Mouse (Mus musculus) stomach, embryonic 16.5 days (tissue): ENCODE data around the gene Prr5. TPM values are rescaled to one million over a fixed set of nuclear protein-coding genes. Genes with fewer than 3 reads are reported as not detected.

Source experiments
- ATAC-seq: fragments of 200-750 bp; cut with Nextera tagmentation; 2 replicates; pipeline ENCODE4 v1.8.0; 2017; ENCODE audit warnings: moderate number of reproducible peaks, moderate TSS enrichment; ENCODE audit not compliant: insufficient read depth, low FRiP score
- H3K27ac ChIP-seq: fragments of 300-500 bp; sonication (generic); 2 replicates; pipeline ENCODE4 v1.5.1; 2014; ENCODE audit warnings: low read length
- H3K27me3 ChIP-seq: fragments of 300-500 bp; sonication (generic); 2 replicates; pipeline ENCODE4 v1.6.1; 2014; ENCODE audit warnings: low read length, control low read depth, mixed read lengths; ENCODE audit not compliant: control insufficient read depth, insufficient read depth
- H3K36me3 ChIP-seq: fragments of 300-500 bp; sonication (generic); 2 replicates; pipeline ENCODE4 v1.6.1; 2014; ENCODE audit warnings: low read length; ENCODE audit not compliant: control insufficient read depth, insufficient read depth
- H3K4me1 ChIP-seq: fragments of 300-500 bp; sonication (generic); 2 replicates; pipeline ENCODE4 v1.6.1; 2014; ENCODE audit warnings: low read length, control low read depth, mixed read lengths; ENCODE audit not compliant: control insufficient read depth, insufficient read depth
- H3K4me2 ChIP-seq: fragments of 300-500 bp; sonication (generic); 2 replicates; pipeline ENCODE4 v1.6.1; 2014; ENCODE audit warnings: low read depth, low read length, mixed read lengths
- H3K4me3 ChIP-seq: fragments of 300-500 bp; sonication (generic); replicated peaks from 2 replicates; pipeline ENCODE4 v1.5.1; 2014; ENCODE audit warnings: mild to moderate bottlenecking, low read length
- H3K9ac ChIP-seq: fragments of 300-500 bp; sonication (generic); 2 replicates; pipeline ENCODE4 v1.6.1; 2014; ENCODE audit warnings: low read length
- H3K9me3 ChIP-seq: fragments of 300-500 bp; sonication (generic); replicated peaks from 2 replicates; pipeline ENCODE4 v1.6.1; 2016; ENCODE audit warnings: low read length, control low read depth; ENCODE audit not compliant: control insufficient read depth
- WGBS: fragments of 180-500 bp; shearing (Covaris S2); extraction: QIAGEN DNeasy Blood & Tissue Kit; methylation state at CpG from one replicate; pipeline ENCODE4 v1.1.7; 2014; 5-methylcytosine and 5-hydroxymethylcytosine counted together
- polyA plus RNA-seq: library from polyadenylated mRNA; unstranded; fragments of >200 nt; fragmentation: Nextera tagmentation; extraction: Ambion mirVana; gene quantifications from 2 replicates; pipeline ENCODE4 v1.2.1, GENCODE M21; 2015

Gene Prr5
- polyA plus RNA-seq, 1 experiment from 2014 or later = 29.8 TPM

- no peaks in the 10 kb centered on the region for H3K4me1 ChIP-seq
- 0 out of 2 replicates have a peak overlapping the region, but pooled peaks have one; percentile 20 for H3K9ac ChIP-seq
- no peaks in the 10 kb centered on the region for H3K27me3 ChIP-seq
- ATAC-seq = no peak
- peaks cover 5% of the 10 kb centered on the region; the same call in 1 of the 2 replicates for H3K36me3 ChIP-seq
- H3K4me2 ChIP-seq = no peak overlapping the region
- WGBS = 55% methylated on average over 4 of the region's 4 CpGs
- no peak overlapping the region for H3K27ac ChIP-seq
- no peak overlapping the region for H3K4me3 ChIP-seq
- H3K9me3 ChIP-seq = no peaks in the 10 kb centered on the region
These were observed 26.6 kb downstream of the Prr5 start for GRCm38 (mm10) chr15:84696021-84696420.

- Histone ChIP-seq H3K27ac (no peak overlapping the region), H3K9me3 (no peaks in the 10 kb centered on the region), H3K4me2 (no peak overlapping the region), H3K4me3 (no peak overlapping the region), H3K4me1 (no peaks in the 10 kb centered on the region), H3K36me3 (peaks cover 5% of the 10 kb centered on the region; the same call in 1 of the 2 replicates), H3K27me3 (no peaks in the 10 kb centered on the region), H3K9ac (no peak overlapping the region)
- ATAC-seq = no peak
- 75% methylated on average over 11 of the region's 11 CpGs for whole genome bisulfite sequencing
These were observed 28.2 kb downstream of the Prr5 start for GRCm38 (mm10) chr15:84697611-84698011.

GRCm38 (mm10) chr15:84698189-84698588, 28.8 kb downstream of the Prr5 start:
- 63% methylated on average over 2 of the region's 2 CpGs for WGBS
- no peak overlapping the region for H3K27ac ChIP-seq
- no peak overlapping the region for H3K4me3 ChIP-seq
- H3K4me2 ChIP-seq = no peak overlapping the region
- H3K9me3 ChIP-seq = no peaks in the 10 kb centered on the region
- ATAC-seq = no peak
- H3K27me3 ChIP-seq = no peaks in the 10 kb centered on the region
- H3K4me1 ChIP-seq = no peaks in the 10 kb centered on the region
- H3K9ac ChIP-seq = no peak overlapping the region
- peaks cover 5% of the 10 kb centered on the region; the same call in 1 of the 2 replicates for H3K36me3 ChIP-seq

GRCm38 (mm10) chr15:84700147-84700794, 30.9 kb downstream of the Prr5 start:
- Histone ChIP-seq H3K36me3 (peaks cover 3% of the 10 kb centered on the region; the same call in 1 of the 2 replicates), H3K9me3 (no peaks in the 10 kb centered on the region), H3K27me3 (no peaks in the 10 kb centered on the region), H3K4me2 (no peak overlapping the region), H3K27ac (no peak overlapping the region), H3K9ac (no peak overlapping the region), H3K4me3 (no peak overlapping the region), H3K4me1 (no peaks in the 10 kb centered on the region)
- WGBS = 51% methylated on average over 6 of the region's 6 CpGs
- ATAC-seq = 0 out of 2 replicates have a peak, but pooled peaks have one; percentile 3

GRCm38 (mm10) chr15:84701947-84702346, 32.5 kb downstream of the Prr5 start:
- Histone ChIP-seq H3K27me3 (no peaks in the 10 kb centered on the region), H3K4me3 (no peak overlapping the region), H3K4me1 (no peaks in the 10 kb centered on the region), H3K27ac (no peak overlapping the region), H3K9ac (no peak overlapping the region), H3K36me3 (peaks cover 3% of the 10 kb centered on the region; the same call in 1 of the 2 replicates), H3K9me3 (no peaks in the 10 kb centered on the region), H3K4me2 (no peak overlapping the region)
- 28% methylated on average over 4 of the region's 4 CpGs for WGBS
- no peak for ATAC-seq

- no peaks in the 10 kb centered on the region for H3K4me1 ChIP-seq
- no peak for ATAC-seq
- H3K4me3 ChIP-seq = no peak overlapping the region
- 85% methylated on average over 29 of the region's 29 CpGs for WGBS
- H3K9ac ChIP-seq = no peak overlapping the region
- H3K36me3 ChIP-seq = peaks cover 3% of the 10 kb centered on the region; the same call in 1 of the 2 replicates
- no peaks in the 10 kb centered on the region for H3K27me3 ChIP-seq
- H3K27ac ChIP-seq = no peak overlapping the region
- H3K4me2 ChIP-seq = no peak overlapping the region
- no peaks in the 10 kb centered on the region for H3K9me3 ChIP-seq
These were observed 33.2 kb downstream of the Prr5 start for GRCm38 (mm10) chr15:84702391-84703345.

GRCm38 (mm10) chr15:84703992-84704391, 34.6 kb downstream of the Prr5 start:
- H3K27me3 ChIP-seq = no peaks in the 10 kb centered on the region
- H3K9me3 ChIP-seq = no peaks in the 10 kb centered on the region
- no peak overlapping the region for H3K4me2 ChIP-seq
- WGBS = 89% methylated on average over 7 of the region's 7 CpGs
- no peak overlapping the region for H3K9ac ChIP-seq
- H3K4me1 ChIP-seq = no peaks in the 10 kb centered on the region
- H3K36me3 ChIP-seq = peaks cover 3% of the 10 kb centered on the region; the same call in 1 of the 2 replicates
- H3K4me3 ChIP-seq = no peak overlapping the region
- no peak for ATAC-seq
- no peak overlapping the region for H3K27ac ChIP-seq

GRCm38 (mm10) chr15:84705351-84705901, 36.0 kb downstream of the Prr5 start:
- Histone ChIP-seq H3K36me3 (peaks cover 3% of the 10 kb centered on the region; the same call in 1 of the 2 replicates), H3K4me2 (no peak overlapping the region), H3K27ac (no peak overlapping the region), H3K4me3 (no peak overlapping the region), H3K9ac (no peak overlapping the region), H3K27me3 (no peaks in the 10 kb centered on the region), H3K9me3 (no peaks in the 10 kb centered on the region), H3K4me1 (no peaks in the 10 kb centered on the region)
- WGBS = 73% methylated on average over 6 of the region's 6 CpGs
- no peak for ATAC-seq
